Mouse (Mus musculus): ENCODE measurements around the gene Zranb1.

The Zranb1 gene

DNA sequence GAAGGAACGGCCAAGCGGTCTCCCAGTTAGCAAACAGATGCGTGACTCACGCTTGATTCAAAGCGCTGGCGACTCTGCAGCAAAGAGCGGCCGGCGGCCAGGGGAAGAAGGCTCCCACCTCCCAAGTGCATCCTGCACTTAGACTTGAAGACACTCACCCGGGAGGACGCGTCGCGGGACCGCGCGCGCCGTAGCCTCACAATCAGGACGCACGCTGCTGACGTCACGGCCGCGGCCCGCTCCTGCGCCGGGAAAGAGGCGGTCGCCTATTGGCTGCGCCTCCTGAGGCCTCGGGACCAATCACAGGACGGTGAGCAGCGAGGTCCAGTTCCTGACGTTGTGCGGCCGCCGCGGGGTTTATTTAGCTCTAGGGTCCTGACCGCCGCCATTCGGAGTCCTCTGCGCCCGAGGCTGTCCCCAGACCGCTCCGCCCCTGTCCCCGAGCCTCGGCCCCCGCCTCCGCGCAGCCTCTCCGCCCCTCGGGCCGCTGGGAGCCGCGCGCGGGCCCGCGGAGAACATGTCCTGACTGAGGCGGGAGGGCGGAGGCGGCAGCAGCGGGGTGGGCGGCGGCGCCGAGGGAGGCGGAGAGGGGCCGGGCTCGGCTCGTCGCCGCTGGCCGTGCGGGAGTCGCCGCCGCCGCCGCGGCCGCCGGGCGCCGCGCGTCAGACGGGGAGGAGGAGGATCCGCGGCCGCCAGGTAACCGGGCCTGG, at the start of gene Zranb1:
Gene Zranb1 (plus strand): TSS at position 293 of the 710 bp plus-strand sequence.
- CTCF ChIA-PET = interaction anchor here in 1 of 4 experiments (0.5 to 1.9 kb wide), 4 partner anchors 15 to 251 kb away, joined by 3 to 14 read pairs (median 4); no protein-coding TSS in a partner anchor
- POLR2A ChIA-PET = interaction anchor here in 3 of 4 experiments (0.6 to 3.3 kb wide), 29 partner anchors 9 to 706 kb away, joined by 3 to 19 read pairs (median 4); partner anchors contain the start of genes Edrf1 (in 2 of the 3), Abraxas2 (in 1 of the 3), Ctbp2 (in 1 of the 3) and Eef1akmt2 (in 1 of the 3)

DNA sequence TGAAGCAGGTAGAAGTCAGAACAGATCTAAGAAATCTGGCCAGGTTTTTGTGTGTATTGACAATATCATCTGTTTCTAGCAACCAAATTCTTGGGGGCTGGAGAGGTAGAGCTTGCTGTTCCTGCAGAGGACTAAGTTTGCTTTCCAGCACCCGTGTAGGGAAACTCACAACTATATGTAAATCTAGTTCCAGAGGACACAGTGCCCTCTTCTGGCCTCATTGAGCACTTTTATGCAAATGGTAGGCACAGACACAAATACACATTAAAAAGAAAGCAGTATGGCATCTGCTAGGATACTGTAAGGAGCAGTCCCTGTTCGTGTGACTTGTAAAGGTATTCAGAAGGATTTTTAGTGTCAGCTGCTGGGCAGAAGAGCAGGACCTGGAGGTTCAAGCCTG, 48.6 kb upstream of the Zranb1 start:
- CTCF ChIA-PET = interaction anchor here (0.6 to 3.7 kb wide), 14 partner anchors 8 to 623 kb away, joined by 3 to 15 read pairs (median 4); no protein-coding TSS in a partner anchor
- POLR2A ChIA-PET = interaction anchor here in 3 of 4 experiments (0.5 to 2.1 kb wide), 13 partner anchors 10 to 87 kb away, joined by 3 to 6 read pairs (median 3); partner anchors contain the start of gene Abraxas2 (in 2 of the 3)

DNA sequence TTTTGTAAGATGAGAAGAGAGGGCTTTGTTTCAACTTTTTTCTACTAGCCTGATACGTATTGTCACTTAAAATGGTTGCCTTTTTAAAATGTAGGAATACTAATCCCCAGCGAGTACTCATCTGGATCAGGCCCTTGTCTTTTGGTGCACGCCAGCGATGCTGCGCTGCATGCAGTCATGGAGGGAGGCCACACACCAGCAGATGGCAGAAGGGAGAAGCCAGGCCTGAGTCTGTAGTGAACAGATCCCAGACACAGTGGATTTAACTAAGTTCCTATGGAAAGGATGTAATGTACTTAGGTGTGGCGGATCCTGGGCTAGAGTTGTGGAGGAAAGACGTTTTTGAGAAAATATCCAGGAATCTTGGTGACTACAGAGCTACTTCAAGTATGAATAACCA, 46.9 kb upstream of the Zranb1 start:
- POLR2A ChIA-PET = no interaction called here

GRCm38 (mm10) chr7:132887019-132887804, 43.7 kb upstream of the Zranb1 start:
- CTCF ChIA-PET = interaction anchor here in 3 of 4 experiments (0.6 to 3.8 kb wide), 6 partner anchors 10 to 462 kb away, joined by 3 to 23 read pairs (median 4); no protein-coding TSS in a partner anchor
- POLR2A ChIA-PET = interaction anchor here in 2 of 4 experiments (0.6 to 1.7 kb wide), 3 partner anchors 23 to 61 kb away, joined by 3 to 4 read pairs (median 3); partner anchors contain the start of gene Abraxas2 (in 1 of the 2)

More for the DNA sequence above, 46.9 kb upstream of the Zranb1 start:
- CTCF ChIA-PET = no interaction called here

- ChIA-PET CTCF (interaction anchor here in 2 of 4 experiments (1.6 to 3.8 kb wide), 3 partner anchors 9 to 232 kb away, joined by 7 to 23 read pairs (median 7); no protein-coding TSS in a partner anchor), POLR2A (interaction anchor here in 1 of 4 experiments (1.7 kb wide), 1 partner anchor 29 kb away, joined by 4 read pairs; the partner anchor contains the start of gene Abraxas2)
These were observed 42.9 kb upstream of the Zranb1 start for GRCm38 (mm10) chr7:132888052-132888451.

DNA sequence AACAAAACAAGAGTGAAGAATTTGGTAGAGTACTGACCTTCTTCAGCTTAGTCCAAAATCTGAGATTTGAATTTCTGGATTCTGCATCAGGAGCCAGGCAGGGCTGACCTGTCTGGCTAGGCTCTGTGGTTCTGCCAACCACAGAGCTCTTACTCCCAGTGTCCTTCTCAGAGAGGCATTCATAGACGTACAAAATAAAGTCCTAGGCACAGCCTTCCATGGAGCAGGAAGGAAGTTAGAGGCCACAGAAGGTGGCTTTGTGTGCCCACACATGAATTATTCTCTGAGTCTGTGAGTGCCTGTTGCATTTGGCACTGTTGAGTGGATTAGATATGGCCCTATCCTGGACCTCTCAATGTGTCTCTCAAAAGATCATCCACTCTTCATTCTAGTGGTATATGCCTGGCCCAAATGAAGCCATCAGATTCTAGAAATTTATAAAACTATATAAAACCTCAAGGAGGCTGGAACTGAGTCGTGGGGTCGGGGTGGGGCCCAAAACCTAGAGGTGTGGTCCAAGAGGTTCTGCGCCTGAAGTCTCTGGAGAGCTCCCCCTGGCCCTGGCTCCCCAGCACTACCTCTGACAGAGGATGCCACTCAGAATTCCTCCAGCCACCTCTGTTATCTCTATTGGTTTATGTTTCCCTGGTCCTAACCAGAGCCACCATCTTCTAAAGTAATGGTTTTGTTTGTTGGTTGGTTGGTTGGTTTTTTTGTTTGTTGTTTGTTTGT, 42.3 kb upstream of the Zranb1 start:
- CTCF ChIA-PET = interaction anchor here in 3 of 4 experiments (0.5 to 3.8 kb wide), 4 partner anchors 9 to 936 kb away, joined by 3 to 23 read pairs (median 7); no protein-coding TSS in a partner anchor
- POLR2A ChIA-PET = interaction anchor here in 2 of 4 experiments (0.6 to 1.7 kb wide), 4 partner anchors 8 to 29 kb away, joined by 3 to 4 read pairs (median 4); partner anchors contain the start of gene Abraxas2 (in 1 of the 2)

DNA sequence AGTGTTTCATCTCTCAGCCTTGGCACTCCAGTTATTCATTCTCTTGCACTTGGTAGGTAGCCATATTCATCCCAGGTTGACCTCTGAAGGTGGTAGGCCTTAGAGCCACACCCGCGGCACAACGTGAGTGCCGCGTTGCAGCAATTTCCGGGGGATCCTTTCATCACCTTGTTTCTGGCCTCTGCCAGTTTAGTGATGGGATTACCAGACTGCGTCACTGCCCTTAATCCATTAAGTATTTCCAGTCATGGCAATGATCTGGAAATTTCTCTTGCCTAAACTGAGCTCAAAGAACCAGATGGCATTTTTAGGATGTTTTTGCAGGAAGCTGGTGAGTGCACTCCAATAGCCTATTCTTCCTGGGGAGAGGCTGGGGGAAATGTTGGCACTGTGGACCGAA, 41.3 kb upstream of the Zranb1 start:
- ChIA-PET CTCF (interaction anchor here in 2 of 4 experiments (1.0 to 3.8 kb wide), 4 partner anchors 8 to 313 kb away, joined by 3 to 23 read pairs (median 5); partner anchors contain the start of gene Oat (in 1 of the 2)), POLR2A (interaction anchor here in 1 of 4 experiments (1.4 kb wide), 1 partner anchor 9 kb away, joined by 4 read pairs; no protein-coding TSS in a partner anchor)

GRCm38 (mm10) chr7:132890201-132890600, 40.7 kb upstream of the Zranb1 start:
- POLR2A ChIA-PET = interaction anchor here in 1 of 4 experiments (1.4 kb wide), 1 partner anchor 8 kb away, joined by 4 read pairs; no protein-coding TSS in a partner anchor
- CTCF ChIA-PET = interaction anchor here in 1 of 4 experiments (1.0 to 1.2 kb wide), 3 partner anchors 8 to 314 kb away, joined by 3 read pairs; partner anchors contain the start of gene Oat

- POLR2A ChIA-PET = interaction anchor here in 1 of 4 experiments (0.7 kb wide), 1 partner anchor 165 kb away, joined by 3 read pairs; no protein-coding TSS in a partner anchor
- CTCF ChIA-PET = interaction anchor here in 1 of 4 experiments (1.2 kb wide), 1 partner anchor 10 kb away, joined by 3 read pairs; no protein-coding TSS in a partner anchor
These were observed 39.2 kb upstream of the Zranb1 start for GRCm38 (mm10) chr7:132891561-132892310.

- ChIA-PET CTCF (no interaction called here), POLR2A (no interaction called here)
These were observed 38.7 kb upstream of the Zranb1 start for GRCm38 (mm10) chr7:132892311-132892661.

DNA sequence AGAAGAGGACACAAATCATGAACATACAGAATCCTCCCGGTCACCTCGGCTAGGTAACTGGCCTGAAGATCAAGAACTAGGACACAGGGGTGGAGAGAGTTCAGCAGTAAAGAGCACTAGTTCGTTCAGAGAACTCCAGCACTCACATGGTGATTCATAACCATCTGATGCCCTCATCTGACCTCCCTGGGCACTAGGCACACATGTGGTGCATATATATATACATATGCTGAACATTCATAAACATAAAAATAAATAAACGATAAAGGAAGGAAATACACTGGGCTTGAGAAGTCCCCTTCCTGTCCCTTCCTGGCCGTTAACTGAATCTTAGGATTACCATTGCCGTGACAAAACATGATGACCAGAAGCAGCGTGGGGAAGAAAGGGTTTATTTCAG, 38.1 kb upstream of the Zranb1 start:
- ChIA-PET CTCF (interaction anchor here in 1 of 4 experiments (0.6 kb wide), 1 partner anchor 130 kb away, joined by 7 read pairs; no protein-coding TSS in a partner anchor), POLR2A (no interaction called here)

DNA sequence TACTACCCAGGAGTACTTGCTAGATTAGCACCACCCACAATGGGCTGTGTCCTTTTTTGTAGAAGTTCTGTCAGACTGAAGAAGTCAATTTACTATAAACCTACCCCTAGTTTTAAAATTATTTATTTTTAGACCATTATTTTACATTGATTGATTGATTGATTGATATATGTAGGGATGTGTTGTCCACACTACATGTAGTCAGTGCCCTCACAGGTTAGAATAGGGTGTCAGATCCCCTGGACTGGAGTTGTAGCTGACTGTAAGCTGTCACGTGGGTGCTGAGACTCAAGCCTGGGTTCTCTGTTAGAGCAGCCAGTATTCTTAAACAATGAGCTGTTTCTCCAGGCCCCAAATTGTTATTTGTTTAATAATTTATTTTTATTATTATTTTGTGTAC, 37.6 kb upstream of the Zranb1 start:
- POLR2A ChIA-PET = no interaction called here
- CTCF ChIA-PET = interaction anchor here in 2 of 4 experiments (0.6 to 1.0 kb wide), 2 partner anchors 131 to 342 kb away, joined by 3 to 7 read pairs; no protein-coding TSS in a partner anchor

GRCm38 (mm10) chr7:132894841-132895555, 35.9 kb upstream of the Zranb1 start:
- ChIA-PET POLR2A (interaction anchor here in 2 of 4 experiments (1.0 to 1.6 kb wide), 3 partner anchors 14 to 248 kb away, joined by 3 to 4 read pairs (median 3); no protein-coding TSS in a partner anchor), CTCF (interaction anchor here (0.5 to 4.2 kb wide), 4 partner anchors 9 to 241 kb away, joined by 3 to 132 read pairs (median 4); no protein-coding TSS in a partner anchor)

DNA sequence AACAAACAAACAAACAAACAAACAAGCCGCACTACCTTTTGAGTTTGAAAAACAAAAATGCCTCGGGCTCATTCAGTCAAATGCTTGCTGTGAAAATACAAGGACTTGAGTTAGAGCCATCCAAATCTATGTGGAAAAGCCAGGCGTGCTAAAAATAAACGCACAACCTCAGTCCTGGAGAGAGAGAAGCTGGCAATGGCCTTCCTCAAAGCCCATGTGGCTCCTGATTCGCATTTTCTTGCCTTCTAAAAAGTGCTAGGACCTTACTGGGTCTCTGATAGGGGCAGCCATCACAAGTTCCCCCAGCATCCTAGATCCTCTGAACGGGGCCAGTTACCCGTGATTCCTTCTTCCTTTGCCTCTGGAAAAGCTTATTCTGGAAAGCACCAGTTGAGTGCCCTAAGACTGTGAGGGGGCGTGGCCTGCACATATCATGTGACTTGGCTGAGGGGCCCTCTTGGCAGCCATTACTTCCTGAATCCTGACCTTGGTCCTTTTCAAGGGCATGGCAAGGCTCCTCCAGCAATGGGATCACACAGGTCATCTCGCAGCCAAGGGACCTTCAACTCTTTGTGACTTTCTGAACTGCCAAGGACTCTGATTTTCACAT, 34.6 kb upstream of the Zranb1 start:
- ChIA-PET POLR2A (interaction anchor here in 3 of 4 experiments (0.6 to 3.1 kb wide), 44 partner anchors 10 to 654 kb away, joined by 3 to 54 read pairs (median 4); partner anchors contain the start of genes Abraxas2 (in 2 of the 3), Eef1akmt2 (in 2 of the 3), Zranb1 (in 2 of the 3) and Chst15 (in 1 of the 3)), CTCF (interaction anchor here (0.6 to 4.2 kb wide), 47 partner anchors 8 to 698 kb away, joined by 3 to 132 read pairs (median 6); partner anchors contain the start of genes Abraxas2 (in 2 of the 4), Oat (in 2 of the 4), Eef1akmt2 (in 1 of the 4) and Fam53b (in 1 of the 4))

DNA sequence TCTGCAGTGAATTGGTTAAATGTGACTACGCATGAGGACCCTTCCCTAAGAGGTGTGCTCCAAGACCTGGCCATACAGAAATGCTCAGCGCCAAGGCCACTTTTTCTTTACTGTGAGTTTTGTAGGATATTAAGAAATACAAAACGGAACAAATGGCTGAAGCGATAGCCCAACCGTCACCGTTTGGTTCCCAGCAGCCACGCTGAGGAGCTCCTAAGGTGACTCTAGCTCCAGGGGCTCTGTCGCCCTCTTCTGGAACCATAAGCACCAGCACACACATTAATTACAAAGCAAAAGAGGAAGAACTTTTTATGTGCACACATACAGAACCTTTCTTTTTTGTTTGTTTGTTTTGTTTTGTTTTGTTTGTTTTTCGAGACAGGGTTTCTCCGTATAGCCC, 33.7 kb upstream of the Zranb1 start:
- CTCF ChIA-PET = interaction anchor here (0.5 to 4.2 kb wide), 67 partner anchors 9 to 873 kb away, joined by 3 to 132 read pairs (median 5); partner anchors contain the start of genes Abraxas2 (in 2 of the 4), Oat (in 2 of the 4), Eef1akmt2 (in 1 of the 4) and Fam53b (in 1 of the 4)
- POLR2A ChIA-PET = interaction anchor here (0.5 to 3.1 kb wide), 40 partner anchors 9 to 740 kb away, joined by 3 to 54 read pairs (median 5); partner anchors contain the start of genes Abraxas2 (in 2 of the 4), Eef1akmt2 (in 2 of the 4), Zranb1 (in 2 of the 4) and Chst15 (in 1 of the 4)

Measured in embryonic stem cell, embryonic (primary cell).